Mouse (Mus musculus) yolk sac, embryonic 10.5 days (tissue): ENCODE measurements around the gene Vmn1r101.
"Not testable (repeated sequence)": the region's sequence is repeated elsewhere in the genome, so short reads cannot be mapped to it uniquely, and the experiment has no call there.

ENCODE experiments used
- DNase-seq: peaks from one replicate; pipeline ENCODE4 v3.0.0-alpha.2; 2017; ENCODE audit warnings: low spot score

The Vmn1r101 gene

DNA sequence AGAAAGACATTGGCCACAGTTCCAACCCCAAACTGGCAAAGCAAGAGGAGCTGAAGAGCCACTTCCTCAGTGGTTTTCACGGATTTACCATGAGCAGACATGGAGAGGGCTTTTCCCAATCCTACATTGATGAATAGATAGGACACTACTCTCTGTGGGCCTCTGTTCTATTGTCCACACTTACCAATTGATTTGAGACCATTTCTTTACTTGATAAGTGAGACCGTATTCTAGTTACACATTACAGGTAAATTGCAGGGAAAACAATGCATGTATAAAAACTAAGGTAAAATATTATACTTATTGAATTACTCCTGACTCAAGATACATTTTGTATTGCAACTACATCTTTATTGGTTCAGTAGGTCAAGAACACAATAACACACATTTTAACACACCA, at the start of gene Vmn1r101:
Gene Vmn1r101, minus strand, starts transcription at position 101 of the 400 bp plus-strand sequence.
- DNase-seq: not testable (repeated sequence)

DNA sequence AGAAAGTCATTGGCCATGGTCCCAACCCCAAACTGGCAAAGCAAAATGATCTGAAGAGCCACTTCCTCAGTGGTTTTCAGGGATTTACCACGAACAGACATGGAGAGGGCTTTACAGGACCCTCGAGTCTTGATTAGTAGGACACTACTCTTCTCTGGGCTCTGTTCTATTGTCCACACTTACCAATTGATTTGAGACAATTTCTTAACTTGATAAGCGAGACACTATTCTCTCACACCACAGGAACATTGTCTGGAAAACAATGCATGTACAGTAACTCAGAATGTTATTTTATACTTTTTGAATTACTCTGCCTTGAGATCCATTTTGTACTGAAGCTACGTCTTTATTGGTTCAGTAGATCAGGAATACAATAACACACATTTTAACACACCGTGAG, 32.4 kb upstream of the Vmn1r101 start, which contains the start of gene Gm10670:
Gene Gm10670, minus strand, starts transcription at position 101 of the 400 bp plus-strand sequence.
- DNase-seq: not testable (repeated sequence)

GRCm38 (mm10) chr7:20417642-20418041, 24.8 kb downstream of the Vmn1r101 start, which contains the start of gene Vmn1r100:
Gene Vmn1r100, plus strand, starts transcription at chr7:20417942.
- not testable (repeated sequence) for DNase-seq
